Mouse (Mus musculus): ENCODE data around the gene Fam217b. TPM values are rescaled to one million over a fixed set of nuclear protein-coding genes. Genes with fewer than 3 reads are reported as not detected.

Fam217b gene
- polyA plus RNA-seq, 1 experiment from 2014 or later = 6.4 TPM

DNA sequence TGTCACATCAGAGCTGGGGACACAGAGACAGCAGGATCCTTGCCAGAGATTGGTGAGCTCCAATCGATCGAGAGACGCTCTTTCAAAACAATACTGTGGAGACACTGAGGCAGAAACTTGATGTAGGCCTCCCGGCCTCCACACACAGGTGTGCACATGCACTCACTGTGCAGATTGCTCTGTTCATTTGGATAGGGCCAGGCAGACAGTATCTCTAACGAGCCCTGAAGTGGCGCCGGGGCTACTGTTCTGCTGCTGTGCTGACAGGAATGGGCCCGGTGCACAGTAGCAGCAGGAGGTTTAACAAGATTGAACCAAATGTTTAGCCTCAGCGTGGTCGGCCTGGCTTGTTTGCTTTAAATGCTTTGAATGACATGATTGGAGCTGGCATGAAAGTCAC is 36.6 kb downstream of the Fam217b start:
- H3K36me3 ChIP-seq (ENCODE audit: control insufficient read depth, insufficient read depth, low read length) = no peaks in the 10 kb centered on the region
- peaks cover 8% of the 10 kb centered on the region for H3K4me1 ChIP-seq (replicated peaks; ENCODE audit: control insufficient read depth, insufficient read depth, low read length)
- no peak overlapping the region for H3K27ac ChIP-seq (ENCODE audit: low read depth)
- no peaks in the 10 kb centered on the region for H3K9me3 ChIP-seq (ENCODE audit: control insufficient read depth, low read length)
- no peak overlapping the region for H3K4me2 ChIP-seq (ENCODE audit: low read length)
- H3K27me3 ChIP-seq (replicated peaks; ENCODE audit: control insufficient read depth, insufficient read depth, low read length) = no peaks in the 10 kb centered on the region
- DNase-seq (ENCODE audit: low spot score) = no peak
- no peak overlapping the region for H3K4me3 ChIP-seq (ENCODE audit: low read depth, low read length)
- 73% methylated on average over 10 of the region's 10 CpGs for WGBS
- no peak for ATAC-seq (replicated peaks; ENCODE audit: low FRiP score, low TSS enrichment, low read depth)
- H3K9ac ChIP-seq (ENCODE audit: low read length) = no peak overlapping the region

GRCm38 (mm10) chr2:178454664-178455516 is 40.6 kb downstream of the Fam217b start:
- Histone ChIP-seq H3K9ac (ENCODE audit: low read length) (no peak overlapping the region), H3K4me1 (replicated peaks; ENCODE audit: control insufficient read depth, insufficient read depth, low read length) (peaks cover 8% of the 10 kb centered on the region), H3K27me3 (replicated peaks; ENCODE audit: control insufficient read depth, insufficient read depth, low read length) (no peaks in the 10 kb centered on the region), H3K9me3 (ENCODE audit: control insufficient read depth, low read length) (no peaks in the 10 kb centered on the region), H3K4me2 (ENCODE audit: low read length) (peak overlapping the region; percentile 24), H3K27ac (ENCODE audit: low read depth) (peak overlapping the region; percentile 65), H3K36me3 (ENCODE audit: control insufficient read depth, insufficient read depth, low read length) (no peaks in the 10 kb centered on the region), H3K4me3 (ENCODE audit: low read depth, low read length) (no peak overlapping the region)
- ATAC-seq (replicated peaks; ENCODE audit: low FRiP score, low TSS enrichment, low read depth) (peak; percentile 62; the same call in 1 of the 2 replicates), DNase-seq (ENCODE audit: low spot score) (peak; percentile 62)
- WGBS = 20% methylated on average over 17 of the region's 17 CpGs

DNA sequence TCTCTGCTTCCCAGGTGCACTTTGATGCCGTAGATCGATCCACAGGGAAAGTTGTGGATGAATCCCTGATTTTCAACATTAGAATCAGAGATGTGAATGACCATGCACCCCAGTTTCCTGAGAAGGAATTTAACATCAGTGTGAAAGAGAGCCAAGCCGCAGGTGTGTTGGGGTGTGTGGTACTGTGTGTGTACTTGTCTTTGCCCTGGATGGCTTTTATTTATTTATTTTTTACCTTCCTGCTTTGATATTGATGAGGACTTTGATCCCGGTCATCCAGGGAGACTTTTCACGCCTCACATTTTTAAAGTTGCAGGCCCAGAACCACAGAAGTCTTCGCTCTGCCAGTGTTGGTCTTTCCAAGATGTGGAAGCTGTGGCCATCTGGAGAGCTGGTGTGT is 43.1 kb downstream of the Fam217b start:
- ATAC-seq (replicated peaks; ENCODE audit: low FRiP score, low TSS enrichment, low read depth) (no peak), DNase-seq (ENCODE audit: low spot score) (no peak)
- Histone ChIP-seq H3K9ac (ENCODE audit: low read length) (no peak overlapping the region), H3K9me3 (ENCODE audit: control insufficient read depth, low read length) (no peaks in the 10 kb centered on the region), H3K4me2 (ENCODE audit: low read length) (no peak overlapping the region), H3K4me1 (replicated peaks; ENCODE audit: control insufficient read depth, insufficient read depth, low read length) (peaks cover 11% of the 10 kb centered on the region), H3K4me3 (ENCODE audit: low read depth, low read length) (no peak overlapping the region), H3K36me3 (ENCODE audit: control insufficient read depth, insufficient read depth, low read length) (no peaks in the 10 kb centered on the region), H3K27me3 (replicated peaks; ENCODE audit: control insufficient read depth, insufficient read depth, low read length) (no peaks in the 10 kb centered on the region), H3K27ac (ENCODE audit: low read depth) (no peak overlapping the region)
- WGBS = 83% methylated on average over 6 of the region's 6 CpGs

GRCm38 (mm10) chr2:178460353-178460752 is 46.0 kb downstream of the Fam217b start:
- H3K27ac ChIP-seq (ENCODE audit: low read depth) = no peak overlapping the region; the same call in 1 of the 2 replicates
- H3K4me1 ChIP-seq (replicated peaks; ENCODE audit: control insufficient read depth, insufficient read depth, low read length) = peaks cover 7% of the 10 kb centered on the region
- no peak overlapping the region for H3K9ac ChIP-seq (ENCODE audit: low read length)
- 50% methylated on average over 5 of the region's 5 CpGs for WGBS
- H3K9me3 ChIP-seq (ENCODE audit: control insufficient read depth, low read length) = no peaks in the 10 kb centered on the region
- ATAC-seq (replicated peaks; ENCODE audit: low FRiP score, low TSS enrichment, low read depth) (peak; percentile 43; the same call in 1 of the 2 replicates), DNase-seq (ENCODE audit: low spot score) (no peak)
- no peaks in the 10 kb centered on the region for H3K36me3 ChIP-seq (ENCODE audit: control insufficient read depth, insufficient read depth, low read length)
- no peak overlapping the region for H3K4me2 ChIP-seq (ENCODE audit: low read length)
- no peak overlapping the region for H3K4me3 ChIP-seq (ENCODE audit: low read depth, low read length)
- no peaks in the 10 kb centered on the region for H3K27me3 ChIP-seq (replicated peaks; ENCODE audit: control insufficient read depth, insufficient read depth, low read length)

GRCm38 (mm10) chr2:178471546-178472480 is 57.5 kb downstream of the Fam217b start:
- no peaks in the 10 kb centered on the region for H3K36me3 ChIP-seq (ENCODE audit: control insufficient read depth, insufficient read depth, low read length)
- no peak overlapping the region for H3K27ac ChIP-seq (ENCODE audit: low read depth)
- 59% methylated on average over 17 of the region's 17 CpGs for WGBS
- DNase-seq (ENCODE audit: low spot score) (peak; percentile 63), ATAC-seq (replicated peaks; ENCODE audit: low FRiP score, low TSS enrichment, low read depth) (peak; percentile 88)
- H3K27me3 ChIP-seq (replicated peaks; ENCODE audit: control insufficient read depth, insufficient read depth, low read length) = no peaks in the 10 kb centered on the region
- no peak overlapping the region for H3K4me3 ChIP-seq (ENCODE audit: low read depth, low read length)
- no peak overlapping the region for H3K9ac ChIP-seq (ENCODE audit: low read length)
- H3K4me1 ChIP-seq (replicated peaks; ENCODE audit: control insufficient read depth, insufficient read depth, low read length) = no peaks in the 10 kb centered on the region
- H3K9me3 ChIP-seq (ENCODE audit: control insufficient read depth, low read length) = no peaks in the 10 kb centered on the region
- no peak overlapping the region for H3K4me2 ChIP-seq (ENCODE audit: low read length)

- Histone ChIP-seq H3K36me3 (ENCODE audit: control insufficient read depth, insufficient read depth, low read length) (no peaks in the 10 kb centered on the region), H3K27ac (ENCODE audit: low read depth) (no peak overlapping the region), H3K4me2 (ENCODE audit: low read length) (no peak overlapping the region), H3K9ac (ENCODE audit: low read length) (no peak overlapping the region), H3K9me3 (ENCODE audit: control insufficient read depth, low read length) (no peaks in the 10 kb centered on the region), H3K27me3 (replicated peaks; ENCODE audit: control insufficient read depth, insufficient read depth, low read length) (no peaks in the 10 kb centered on the region), H3K4me3 (ENCODE audit: low read depth, low read length) (no peak overlapping the region), H3K4me1 (replicated peaks; ENCODE audit: control insufficient read depth, insufficient read depth, low read length) (no peaks in the 10 kb centered on the region)
- ATAC-seq (replicated peaks; ENCODE audit: low FRiP score, low TSS enrichment, low read depth) = no peak
- no peak for DNase-seq (ENCODE audit: low spot score)
- WGBS = 70% methylated on average over 10 of the region's 10 CpGs
Observed at GRCm38 (mm10) chr2:178473916-178474315, 59.6 kb downstream of the Fam217b start.

Other genes with a start within 250 kb of the Fam217b start
- 0.11 and 0.27 TPM in 2 replicates for gene Sycp2, start 6.8 kb upstream of the Fam217b start, polyA plus RNA-seq (2014; fragmentation: Nextera tagmentation; extraction: Ambion mirVana)
- gene Ppp1r3d, start 52 bp upstream of the Fam217b start, polyA plus RNA-seq (2014; fragmentation: Nextera tagmentation; extraction: Ambion mirVana) = 4.9 and 5.1 TPM in 2 replicates
- gene Cdh26, start 16.0 kb downstream of the Fam217b start, polyA plus RNA-seq (2014; fragmentation: Nextera tagmentation; extraction: Ambion mirVana) = 0.73 and 0.86 TPM in 2 replicates

All from intestine, embryonic 14.5 days (tissue).